Mouse (Mus musculus): ENCODE measurements around the gene Tchp.

Gene Tchp

DNA sequence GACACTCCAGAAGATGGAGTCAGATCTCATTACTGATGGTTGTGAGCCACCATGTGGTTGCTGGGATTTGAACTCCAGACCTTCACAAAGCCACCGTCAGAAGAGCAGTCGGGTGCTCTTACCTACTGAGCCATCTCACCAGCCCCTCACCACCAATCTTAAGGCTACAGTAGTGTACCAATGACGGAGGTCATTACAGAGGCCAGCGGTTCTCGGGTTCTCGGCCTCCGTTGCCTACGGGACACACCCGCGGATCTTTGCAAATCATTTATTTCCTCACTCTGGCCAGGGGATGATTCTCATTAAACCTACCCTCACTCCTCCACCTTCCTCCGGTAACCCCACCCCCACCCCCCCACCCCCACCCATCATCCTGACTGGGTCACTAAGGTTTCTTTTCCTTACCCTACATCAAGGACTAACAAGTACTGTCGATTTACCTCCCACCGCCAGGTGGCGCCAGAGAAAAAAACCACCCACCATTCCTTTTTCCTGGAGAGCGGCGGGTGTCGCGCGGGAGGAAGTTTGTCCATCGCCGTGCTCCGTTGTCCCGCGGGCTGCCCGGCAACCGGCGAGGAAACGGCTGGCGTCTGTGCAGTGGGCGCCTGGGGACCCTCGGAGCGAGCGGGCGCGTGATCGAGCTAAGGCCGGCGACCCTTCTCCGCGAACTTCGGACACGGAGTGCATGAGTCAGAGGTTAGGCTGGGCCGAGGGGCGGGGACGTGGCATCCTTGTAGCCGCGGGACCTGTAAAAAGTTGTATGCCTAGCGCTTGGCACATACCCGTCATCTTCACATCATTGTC lies at the start of gene Tchp:
TSS of gene Tchp (plus strand) at position 496 of the 804 bp plus-strand sequence.
- DNase-seq (ENCODE audit: low spot score), result peak; percentile 97

DNA sequence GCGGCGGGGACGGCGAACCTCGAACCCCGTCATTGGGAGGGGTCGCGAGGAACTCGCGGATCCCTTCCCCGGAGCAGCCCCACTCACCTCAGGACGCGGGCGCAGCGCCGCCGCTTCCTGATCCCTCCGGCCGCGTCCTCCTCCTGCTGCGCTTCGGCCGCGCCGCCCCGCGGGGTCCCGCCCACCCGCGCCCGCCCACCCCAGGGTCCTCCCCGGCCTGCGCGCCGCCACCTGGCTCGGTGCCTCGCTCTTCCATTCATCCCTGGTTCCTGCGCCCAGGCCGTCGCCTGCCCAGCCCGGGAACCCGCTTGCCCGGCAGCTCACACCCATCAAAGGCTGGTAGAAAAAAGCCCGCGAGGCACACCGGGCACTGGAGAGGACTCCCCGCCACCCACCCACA lies 49.3 kb upstream of the Tchp start, which contains the start of gene Trpv4:
TSS of gene Trpv4 (minus strand) at position 167 of the 400 bp plus-strand sequence.
- DNase-seq (ENCODE audit: low spot score), result no peak

DNA sequence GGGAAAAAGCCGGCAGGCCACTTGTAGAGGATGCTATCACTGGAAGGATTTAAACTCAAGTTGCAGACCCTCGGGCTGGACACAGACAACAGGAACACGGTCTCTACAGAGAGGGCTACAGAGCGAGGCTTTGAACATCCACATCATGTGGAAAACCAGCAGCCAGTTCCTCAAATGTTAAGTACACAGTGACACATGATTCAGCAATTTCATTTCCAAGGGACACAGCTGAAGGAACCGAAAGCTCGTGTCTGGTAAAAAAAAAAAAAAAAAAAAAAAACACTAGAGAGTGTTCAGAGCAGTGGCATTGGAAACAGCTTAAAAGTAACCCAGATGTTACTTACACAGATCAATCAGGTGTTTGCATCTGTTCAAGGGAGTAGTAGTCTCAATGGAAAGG lies 46.5 kb upstream of the Tchp start:
- no peak for DNase-seq (ENCODE audit: low spot score)

DNA sequence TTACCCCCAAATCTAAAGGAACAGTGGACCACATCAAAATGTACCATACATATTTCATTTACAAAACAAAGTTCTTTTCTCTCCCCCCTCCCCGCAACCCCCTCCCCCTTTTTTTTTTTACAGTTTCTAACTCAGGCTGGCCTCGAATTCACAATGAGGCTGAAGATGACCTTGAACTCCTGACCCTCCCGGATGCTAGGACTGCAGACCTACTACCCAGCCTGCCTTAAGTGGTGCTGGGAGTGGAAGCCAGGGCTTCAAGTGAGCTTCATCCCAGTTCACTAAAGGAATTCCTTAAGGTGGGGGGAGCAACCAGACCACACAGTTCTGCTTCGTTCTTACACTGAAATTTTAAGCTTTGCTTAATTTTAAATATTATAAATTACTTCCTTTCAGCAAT lies 43.4 kb upstream of the Tchp start:
- no peak for DNase-seq (ENCODE audit: low spot score)

DNA sequence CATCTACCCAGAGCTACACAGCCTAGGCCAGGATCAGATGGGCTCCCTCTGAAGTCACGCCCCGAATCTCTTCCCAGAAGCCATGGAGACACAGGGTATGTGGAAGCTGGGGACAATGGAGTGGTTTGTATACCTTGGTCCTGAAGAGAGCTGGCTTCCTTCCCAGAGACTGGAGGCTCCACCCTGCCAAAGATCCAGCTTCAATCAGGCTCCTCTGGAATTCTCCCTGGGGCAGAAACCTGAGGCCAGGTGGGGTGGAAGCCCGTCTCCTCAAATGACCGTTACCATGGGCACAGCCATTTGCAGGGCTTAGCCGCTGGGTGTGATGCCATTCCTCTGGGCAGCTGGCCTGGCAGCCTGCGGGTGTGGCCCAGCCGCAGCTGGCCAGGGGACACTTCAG lies 42.8 kb upstream of the Tchp start:
- no peak for DNase-seq (ENCODE audit: low spot score)

DNA sequence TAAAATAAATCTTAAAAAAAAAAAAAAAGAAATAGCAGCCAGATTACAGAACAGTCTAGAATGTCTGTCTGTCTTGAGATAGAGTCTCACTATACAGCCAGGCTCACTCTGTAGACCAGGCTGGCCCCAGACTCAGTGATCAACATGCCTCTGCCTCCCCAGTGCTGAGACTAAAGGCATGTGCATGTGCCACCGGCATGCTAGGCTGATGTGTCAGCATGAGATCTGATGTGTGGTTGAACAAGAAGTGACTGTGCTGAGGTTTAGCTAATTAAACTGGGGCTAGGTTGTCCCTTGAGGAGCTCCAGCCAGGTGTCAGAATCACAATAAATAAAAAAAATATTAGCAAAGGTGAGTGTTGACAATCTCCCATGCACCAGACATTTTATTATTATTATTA lies 40.9 kb upstream of the Tchp start:
- no peak for DNase-seq (ENCODE audit: low spot score)

DNA sequence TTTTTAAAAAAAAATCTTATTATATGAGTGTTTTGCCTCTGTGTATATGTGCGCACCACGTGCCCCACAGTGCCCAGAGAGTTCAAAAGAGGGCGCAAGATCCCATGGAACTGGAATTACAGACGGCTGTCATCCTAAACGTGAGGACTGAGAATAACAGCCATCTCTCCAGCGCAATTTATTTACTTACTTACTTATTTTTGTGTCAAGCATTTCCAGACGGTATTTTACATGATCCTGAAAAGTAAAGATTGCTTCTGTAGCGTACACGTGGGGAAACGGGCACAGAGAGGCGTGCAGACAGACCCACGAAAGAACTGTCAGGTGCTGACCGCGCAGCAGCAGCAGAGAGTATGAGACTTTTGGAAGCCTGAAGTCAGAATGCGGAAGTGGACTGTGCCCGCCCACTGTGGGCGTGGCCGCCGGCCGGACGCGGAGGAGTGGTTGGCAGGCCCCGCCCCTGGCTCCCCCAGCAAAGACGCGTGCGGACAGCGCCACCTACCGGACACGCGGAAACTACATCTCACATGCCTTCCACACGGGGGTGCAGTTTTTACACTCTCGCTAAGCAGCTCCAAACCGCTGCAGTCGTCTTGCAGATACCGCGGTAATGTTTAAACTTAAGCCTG lies 40.2 kb upstream of the Tchp start:
- peak; percentile 97 for DNase-seq (ENCODE audit: low spot score)

DNA sequence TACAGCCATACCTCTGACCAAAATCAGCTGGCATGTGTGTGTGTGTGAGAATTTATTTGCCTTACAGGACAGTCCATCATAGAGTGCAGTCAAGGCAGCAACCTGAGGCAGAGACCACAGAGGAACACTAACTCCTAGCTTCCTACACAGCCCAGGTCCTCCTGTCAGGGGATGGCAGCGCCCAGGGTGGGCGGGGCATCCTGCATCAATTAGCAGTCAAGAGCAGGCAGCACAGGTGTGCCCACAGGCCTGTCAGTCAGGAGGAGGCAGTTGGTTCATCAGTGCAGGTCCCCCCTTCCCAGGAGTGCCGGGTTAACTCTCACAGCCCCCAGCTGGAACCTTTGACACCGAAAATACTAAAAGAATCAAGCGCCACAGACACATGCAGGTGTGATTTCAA lies 38.5 kb upstream of the Tchp start:
- DNase-seq (ENCODE audit: low spot score), result no peak

DNA sequence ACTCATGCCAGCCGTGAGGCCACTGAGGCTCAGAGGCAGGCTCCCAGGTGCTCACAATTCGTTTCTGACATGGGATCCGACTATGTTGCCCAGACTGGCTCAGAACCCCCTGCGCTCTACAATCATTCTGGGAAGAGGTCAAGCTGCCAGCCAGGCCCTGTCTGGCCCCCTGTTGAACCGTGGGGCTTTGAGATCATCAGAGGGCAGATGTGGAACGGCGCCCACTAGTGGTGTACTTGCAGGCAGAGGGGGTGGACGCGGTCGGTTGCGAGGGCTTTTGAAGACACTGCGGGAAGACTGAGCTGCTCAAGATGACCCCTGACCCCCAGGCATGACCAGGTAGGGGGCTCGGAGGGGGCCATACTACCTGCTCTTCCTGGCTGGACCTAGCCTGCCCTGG lies 34.4 kb upstream of the Tchp start:
- DNase-seq (ENCODE audit: low spot score), result no peak

DNA sequence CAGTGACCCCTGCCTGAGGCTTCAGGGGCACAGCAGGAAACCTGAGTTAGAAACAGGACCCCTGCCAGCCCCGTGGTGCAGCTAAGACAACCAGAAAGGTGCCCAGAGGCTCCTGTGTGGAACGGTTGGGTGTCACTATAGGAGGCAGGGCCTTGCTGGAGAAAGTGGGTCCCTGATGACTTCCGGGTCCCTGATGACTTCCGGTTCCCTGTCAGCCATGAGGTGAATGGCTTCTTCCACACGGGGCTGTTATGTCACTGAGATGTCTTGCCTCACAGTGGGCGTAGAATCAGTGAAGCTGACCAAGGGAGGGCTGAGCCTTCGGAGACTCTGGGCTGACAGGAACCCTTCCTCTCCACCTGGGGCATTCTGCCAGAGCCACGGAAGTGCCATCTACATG lies 33.0 kb upstream of the Tchp start:
- no peak for DNase-seq (ENCODE audit: low spot score)

DNA sequence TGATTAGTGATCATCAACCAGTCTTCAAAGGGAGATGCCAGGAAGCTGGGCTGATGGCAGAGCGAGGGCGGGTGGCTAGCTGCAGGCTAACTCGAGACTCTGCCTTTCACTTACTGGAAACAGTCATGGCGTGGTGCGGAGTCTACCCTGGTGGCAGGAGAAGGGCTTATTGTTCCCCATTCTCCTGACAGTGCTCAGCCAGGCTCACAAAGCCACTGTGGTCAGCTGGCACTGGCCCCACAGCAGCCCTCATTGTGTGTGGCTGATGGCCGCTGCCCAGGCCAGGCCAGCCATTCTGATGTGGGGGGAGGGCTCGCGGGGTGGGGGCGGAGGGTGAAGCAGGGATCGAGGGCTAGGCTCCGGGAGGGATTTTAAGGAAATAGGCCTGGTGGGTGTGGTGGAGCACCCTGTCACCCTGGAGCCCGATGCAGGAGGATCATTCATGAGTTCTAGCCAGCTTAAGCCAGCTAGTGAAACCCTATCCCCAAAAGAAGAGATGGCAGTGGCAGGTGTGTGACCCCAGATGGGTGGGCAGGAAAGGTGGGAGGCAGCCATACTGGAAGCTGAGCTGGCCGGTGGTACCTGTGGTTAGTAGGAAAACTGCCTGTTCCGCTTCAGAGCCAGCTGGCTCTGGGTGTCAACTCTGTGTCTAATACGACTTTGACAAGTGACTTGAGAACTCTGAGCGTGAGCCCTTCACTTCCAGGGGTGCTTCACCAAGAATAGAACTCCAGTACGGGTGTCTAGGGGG lies 27.5 kb upstream of the Tchp start:
- no peak for DNase-seq (ENCODE audit: low spot score)

DNA sequence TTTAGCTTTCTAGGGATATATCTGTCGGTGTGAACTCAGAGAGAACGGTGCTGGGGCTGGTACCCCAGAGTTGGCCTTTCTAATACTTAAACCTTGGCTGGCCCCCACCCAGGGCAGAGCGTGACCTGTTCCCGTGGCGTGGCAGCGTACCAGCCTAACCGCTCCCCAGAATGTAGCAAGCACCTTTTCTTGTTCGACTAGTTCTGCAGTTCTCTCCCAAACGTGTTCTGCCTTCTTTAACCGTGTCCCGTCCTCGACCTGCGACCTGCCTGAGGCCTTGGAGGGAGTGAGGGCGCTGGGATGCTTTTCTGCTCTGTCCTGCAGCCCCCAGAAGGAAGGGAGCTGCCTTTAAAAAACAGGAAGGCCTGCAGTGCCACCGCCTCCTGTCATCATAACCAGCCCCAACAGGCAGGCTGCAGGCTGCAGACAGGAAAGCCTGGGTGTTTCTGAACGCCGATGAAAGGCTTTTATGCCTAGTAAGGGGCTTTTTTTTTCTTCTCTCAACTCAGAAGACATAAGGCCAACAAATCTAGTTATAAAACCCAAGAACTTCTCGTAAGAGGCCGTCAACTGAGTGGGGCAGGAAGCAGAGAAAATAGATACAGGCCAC lies 26.8 kb upstream of the Tchp start:
- no peak for DNase-seq (ENCODE audit: low spot score)

DNA sequence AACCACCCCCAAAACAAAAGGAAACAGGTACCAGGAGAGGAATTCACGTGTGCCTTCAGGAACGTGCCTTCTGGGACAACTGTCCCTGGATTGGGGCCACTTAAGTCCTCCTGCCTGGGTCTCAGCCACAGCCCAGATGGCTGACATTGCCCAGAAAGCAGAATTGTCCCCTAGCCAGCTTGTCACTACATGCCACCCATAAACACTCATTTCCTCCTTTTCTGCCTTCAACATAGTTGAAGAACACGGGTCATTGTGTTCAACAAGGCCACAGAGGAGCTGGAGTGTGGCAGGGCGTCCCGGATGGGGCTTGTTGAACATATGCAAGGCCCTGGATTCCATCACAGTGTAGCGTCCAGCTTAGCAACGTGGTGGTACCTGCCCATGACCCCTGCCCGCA lies 25.8 kb upstream of the Tchp start:
- no peak for DNase-seq (ENCODE audit: low spot score)

DNA sequence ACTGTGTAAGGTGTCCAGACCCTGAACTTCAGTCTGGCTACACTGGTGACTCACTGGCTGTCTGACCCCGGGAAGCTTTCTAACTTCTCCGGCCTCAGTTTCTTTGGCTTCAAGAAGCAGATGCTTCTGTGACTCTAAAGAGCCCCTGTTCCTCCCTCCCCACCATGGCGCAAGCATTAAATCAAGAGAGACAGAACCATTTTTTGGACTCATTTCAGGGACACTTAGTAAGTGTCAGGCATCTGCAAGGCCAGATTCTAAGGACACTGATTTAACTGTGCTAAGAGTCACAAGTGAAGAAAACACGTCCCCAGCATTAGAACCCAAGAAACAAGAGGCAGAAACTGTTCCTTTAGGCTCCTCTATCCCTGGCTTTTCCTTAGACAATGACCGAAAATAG lies 21.6 kb upstream of the Tchp start:
- DNase-seq (ENCODE audit: low spot score), result no peak

DNA sequence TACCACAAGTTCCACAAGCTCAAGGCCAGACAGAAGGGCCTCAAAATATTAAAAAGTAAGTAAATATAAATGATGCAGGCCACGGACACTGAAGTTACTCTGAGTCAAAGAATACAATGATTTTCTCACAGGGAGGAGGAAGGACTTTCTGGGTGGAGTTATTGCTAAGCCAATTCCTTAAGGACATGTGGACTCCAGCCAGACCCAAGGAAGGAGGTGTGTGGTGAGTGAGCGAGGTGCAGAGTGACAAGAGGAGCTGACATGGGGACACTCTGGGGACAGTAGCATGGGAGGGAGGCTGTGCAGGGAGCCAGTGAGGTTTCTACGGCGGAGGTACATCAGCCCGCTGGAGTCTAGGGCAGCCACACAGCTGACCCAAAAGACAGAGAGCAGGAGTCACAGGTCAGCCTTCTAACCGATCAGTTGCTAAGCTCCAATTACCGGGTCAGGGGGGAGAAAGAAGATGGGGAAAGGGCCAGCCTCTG lies 20.8 kb upstream of the Tchp start:
- DNase-seq (ENCODE audit: low spot score), result no peak

DNA sequence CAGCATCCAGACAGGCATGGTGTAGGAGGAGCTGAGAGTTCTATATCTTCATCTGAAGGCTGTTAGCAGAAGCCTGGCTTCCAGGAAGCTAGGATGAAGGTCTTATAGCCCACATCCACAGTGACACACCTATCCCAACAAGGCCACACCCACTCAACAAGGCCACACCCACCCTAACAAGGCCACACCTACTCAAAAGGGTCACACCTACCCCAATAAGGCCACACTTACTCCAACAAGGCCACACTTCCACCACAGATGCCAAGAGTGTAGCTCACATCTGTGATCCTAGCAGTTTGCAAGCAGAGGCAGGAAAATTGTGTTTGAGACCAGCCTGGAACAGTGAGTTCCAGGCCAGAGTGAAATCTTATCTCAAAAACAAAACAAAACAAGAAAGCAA lies 19.7 kb upstream of the Tchp start:
- DNase-seq (ENCODE audit: low spot score), result peak; percentile 38

DNA sequence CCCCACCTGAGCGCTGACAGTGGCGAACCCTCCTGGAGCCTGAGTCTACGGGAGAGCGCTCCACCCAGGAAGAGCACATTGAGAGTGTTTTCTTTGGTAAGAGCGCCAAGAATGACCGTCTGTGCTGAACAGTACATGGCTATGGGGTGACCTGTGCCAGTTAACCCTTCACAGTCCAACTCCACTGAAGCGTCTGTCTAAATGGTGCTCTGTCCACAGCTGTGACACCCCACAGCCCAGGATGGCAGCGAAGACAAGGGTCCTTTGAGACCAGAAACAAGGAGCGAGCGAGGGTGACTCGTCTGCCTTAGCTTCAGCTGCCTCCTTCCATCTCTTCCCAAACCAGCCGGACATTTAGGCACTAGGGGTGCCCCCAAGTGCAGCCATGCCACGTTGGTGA lies 18.9 kb upstream of the Tchp start:
- DNase-seq (ENCODE audit: low spot score), result no peak

DNA sequence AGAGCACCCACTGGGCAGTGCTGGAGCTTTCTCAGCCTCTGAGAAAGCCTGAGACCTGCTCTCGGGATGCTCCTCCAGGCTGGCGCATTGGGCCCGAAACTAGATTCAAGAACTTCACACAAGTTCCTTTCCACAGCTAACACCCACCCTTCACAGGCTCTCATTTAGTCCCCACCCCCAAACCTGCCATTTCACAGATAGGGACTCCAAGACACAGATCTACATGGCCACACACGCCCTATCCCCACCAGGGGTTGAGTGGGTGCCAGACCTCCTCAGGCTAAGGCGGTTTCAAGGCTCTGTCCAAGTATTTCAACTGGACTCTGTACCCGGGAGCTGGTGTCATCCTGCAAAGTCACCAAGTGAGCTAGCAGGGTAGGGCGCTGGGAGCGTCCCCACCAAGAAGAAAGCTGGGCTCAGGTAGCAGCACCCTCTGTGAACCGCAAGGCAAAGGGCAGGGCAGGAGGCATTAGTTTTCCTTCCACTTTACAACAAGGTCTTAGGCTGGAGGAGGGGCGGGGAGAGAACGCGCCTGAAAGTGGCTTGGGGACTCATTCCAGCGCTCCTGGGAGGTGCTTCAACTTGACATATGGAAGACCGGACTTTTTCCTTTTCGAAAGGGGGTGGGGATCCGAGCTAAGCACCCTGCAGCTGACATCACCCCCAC lies 17.7 kb upstream of the Tchp start:
- peak; percentile 27 for DNase-seq (ENCODE audit: low spot score)

DNA sequence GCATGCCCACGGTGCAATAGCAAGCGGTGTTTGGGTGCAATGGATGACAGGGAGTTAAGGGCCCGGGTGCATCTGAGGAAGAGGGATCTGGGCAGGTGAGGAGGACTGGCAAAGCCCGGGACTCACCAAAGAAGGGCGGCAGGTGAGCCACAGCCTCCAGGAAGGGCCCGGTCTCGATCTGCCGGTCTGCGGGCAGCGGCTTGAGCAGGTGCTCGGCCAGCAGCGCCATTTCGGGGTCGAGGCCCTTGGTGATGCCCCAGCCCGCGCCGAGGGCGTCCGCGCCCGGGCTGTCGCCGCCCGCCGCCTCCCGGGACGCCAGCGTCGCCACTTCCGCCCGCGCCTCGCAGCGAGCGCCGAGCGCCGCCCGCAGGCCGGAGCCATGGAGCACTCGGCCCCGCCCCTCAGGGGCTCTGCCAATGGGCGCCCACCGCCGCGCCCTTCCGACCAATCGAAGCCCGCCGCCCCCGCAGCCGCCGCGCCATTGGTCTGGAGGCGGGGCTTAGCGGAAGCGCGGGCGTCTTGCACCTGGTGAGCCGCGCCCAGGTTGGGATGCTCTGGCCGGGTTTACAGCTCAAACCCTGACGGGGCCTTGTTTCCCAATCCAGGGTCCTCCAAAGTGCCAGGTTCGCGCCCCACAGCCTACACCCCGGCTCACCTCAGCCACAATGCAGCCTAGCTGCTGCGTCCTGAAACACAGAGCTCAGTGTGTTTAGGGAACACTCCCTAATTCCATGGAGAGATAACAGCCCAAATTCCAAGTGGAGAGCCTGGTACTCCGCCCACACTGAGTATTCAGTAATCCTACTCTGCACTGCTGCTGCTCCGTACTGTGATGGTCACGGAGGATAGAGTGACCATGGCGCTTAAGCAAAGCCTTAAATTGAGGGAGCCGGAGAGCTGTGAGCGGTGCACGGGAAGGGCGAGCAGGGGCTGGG lies 16.7 kb upstream of the Tchp start, which contains the start of gene Gltp:
TSS of gene Gltp (minus strand) at position 352 of the 935 bp plus-strand sequence.
- peak; percentile 93 for DNase-seq (ENCODE audit: low spot score)

DNA sequence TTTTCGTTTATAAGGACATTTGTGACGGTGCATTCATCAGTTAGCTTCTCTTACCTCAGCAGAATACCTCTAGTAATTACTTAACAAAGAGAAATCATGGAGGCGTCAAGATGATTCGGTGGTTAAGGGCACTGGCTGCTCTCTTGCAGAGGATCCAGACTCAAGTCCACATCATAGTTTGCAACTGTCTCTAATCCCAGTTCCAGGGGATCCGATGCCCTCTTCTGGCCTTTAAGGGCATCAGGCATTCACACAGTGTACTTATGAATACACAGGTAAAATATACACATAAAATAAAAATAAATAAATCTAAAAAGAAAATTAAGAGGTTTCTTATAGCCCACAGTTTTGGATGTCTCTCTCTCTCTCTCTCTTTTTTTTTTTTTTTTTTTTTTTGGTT lies 11.8 kb upstream of the Tchp start:
- no peak for DNase-seq (ENCODE audit: low spot score)

DNA sequence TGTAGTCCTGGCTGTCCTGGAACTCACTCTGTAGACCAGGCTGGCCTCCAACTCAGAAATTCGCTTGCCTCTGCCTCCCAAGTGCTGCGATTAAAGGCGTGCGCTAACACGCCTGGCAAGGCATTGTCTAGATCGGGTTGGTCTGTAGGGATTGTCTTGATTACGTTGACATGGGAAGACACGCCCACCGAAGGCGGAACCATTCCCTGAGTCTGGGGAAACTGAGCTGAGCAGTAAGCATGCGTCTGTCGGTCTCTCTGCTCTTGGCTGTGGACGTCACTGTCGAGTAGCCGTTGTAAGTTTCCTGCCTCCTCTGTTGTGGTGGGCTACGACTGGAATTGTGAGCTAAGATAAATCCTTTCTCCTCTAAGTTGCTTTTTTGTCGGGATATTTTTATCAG lies 10.6 kb upstream of the Tchp start:
- DNase-seq (ENCODE audit: low spot score), result no peak

Data from c-Kit-positive CD71-positive TER-119-positive erythroid progenitor cells, embryonic 14.5 days (primary cell).